Comparison of ENCODE assay signal across 8 mouse cellular contexts in the genomic region with DNA sequence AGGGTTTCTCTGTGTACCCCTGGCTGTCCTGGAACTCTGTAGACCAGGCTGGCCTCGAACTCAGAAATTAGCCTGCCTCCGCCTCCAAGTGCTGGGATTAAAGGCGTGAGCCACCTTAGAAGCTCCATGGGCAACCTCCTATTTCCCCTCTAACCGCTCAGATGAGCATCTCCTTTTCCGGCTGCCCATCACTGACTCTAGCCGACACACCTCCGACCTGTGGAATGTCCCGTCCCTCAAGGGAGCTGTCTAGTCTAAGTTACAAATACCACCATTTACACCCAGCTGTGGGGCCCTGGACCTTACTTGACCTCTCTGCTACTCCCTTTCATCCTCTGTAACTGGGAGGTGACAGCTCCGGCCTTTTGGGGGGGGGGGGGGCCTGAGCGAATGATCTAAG. TPM values are rescaled to one million over a fixed set of nuclear protein-coding genes. Genes with fewer than 3 reads are reported as not detected.
DNase-seq lines count a peak whose midpoint lies in the region; ATAC-seq and TF ChIP-seq lines count a peak whose summit lies in the region.

No protein-coding gene starts in this region.

- H3K27ac ChIP-seq in kidney, embryonic 14.5 days (ENCODE audit: low read depth, low read length), result peak overlapping the region; percentile 87
- H3K27ac ChIP-seq in forebrain, embryonic 11.5 days (ENCODE audit: low read depth, low read length), result no peak overlapping the region
- no peak overlapping the region; the same call in none of the 2 replicates for H3K27ac ChIP-seq in liver, embryonic 14.5 days

- ATAC-seq in kidney, embryonic 14.5 days (ENCODE audit: low FRiP score, low TSS enrichment), result no peak
- peak; percentile 44 for ATAC-seq in Patski
- ATAC-seq in forebrain, embryonic 11.5 days (replicated peaks; ENCODE audit: low FRiP score), result no peak
- ATAC-seq in liver, embryonic 14.5 days (ENCODE audit: insufficient read depth), result no peak

- no peaks in the 10 kb centered on the region for H3K27me3 ChIP-seq in kidney, embryonic 14.5 days (ENCODE audit: control insufficient read depth, insufficient read depth, low read length)
- H3K27me3 ChIP-seq in Patski, result no peaks in the 10 kb centered on the region
- no peaks in the 10 kb centered on the region for H3K27me3 ChIP-seq in forebrain, embryonic 11.5 days (ENCODE audit: control insufficient read depth, insufficient read depth, low read length)
- H3K27me3 ChIP-seq in liver, embryonic 14.5 days (ENCODE audit: control insufficient read depth, insufficient read depth, low read length), result no peaks in the 10 kb centered on the region

- no peak for TF ChIP-seq EP300 in liver, embryonic 14.5 days (IDR thresholded peaks at IDR 0.05; ENCODE audit: low read depth)

- H3K9me3 ChIP-seq in kidney, embryonic 14.5 days (ENCODE audit: control insufficient read depth, low read length), result no peaks in the 10 kb centered on the region
- no peaks in the 10 kb centered on the region for H3K9me3 ChIP-seq in forebrain, embryonic 11.5 days (ENCODE audit: control insufficient read depth, low read length)
- H3K9me3 ChIP-seq in liver, embryonic 14.5 days (ENCODE audit: control insufficient read depth, low read length), result no peaks in the 10 kb centered on the region

- peak overlapping the region; percentile 82 for H3K4me2 ChIP-seq in kidney, embryonic 14.5 days (replicated peaks; ENCODE audit: low read depth, low read length)
- peak overlapping the region; percentile 89 for H3K4me2 ChIP-seq in forebrain, embryonic 11.5 days (ENCODE audit: low read depth, low read length, severe bottlenecking)
- peak overlapping the region; percentile 71 for H3K4me2 ChIP-seq in liver, embryonic 14.5 days (ENCODE audit: low read depth)

- intact Hi-C loops in left cerebral cortex, postnatal 14 days (cut with DNase I), result no loop called here

- H3K4me1 ChIP-seq in kidney, embryonic 14.5 days (ENCODE audit: control insufficient read depth, insufficient read depth, low read length), result peaks cover 10% of the 10 kb centered on the region
- peaks cover 6% of the 10 kb centered on the region for H3K4me1 ChIP-seq in forebrain, embryonic 11.5 days (replicated peaks; ENCODE audit: control insufficient read depth, insufficient read depth, low read length)
- H3K4me1 ChIP-seq in liver, embryonic 14.5 days (replicated peaks; ENCODE audit: control insufficient read depth in 2 of 2, insufficient read depth in 2 of 2, low read length in 1 of 2), result peaks cover 5 to 12% of the 10 kb centered on the region in 2 experiments

- WGBS in kidney, embryonic 14.5 days, result 1% methylated on average over 10 of the region's 10 CpGs
- WGBS in forebrain, embryonic 11.5 days, result 9% methylated on average over 10 of the region's 10 CpGs
- WGBS in liver, embryonic 14.5 days (ENCODE audit: insufficient replicate concordance), result 3% methylated on average over 10 of the region's 10 CpGs

- peak overlapping the region; percentile 84 for H3K9ac ChIP-seq in kidney, embryonic 14.5 days (ENCODE audit: low read depth, low read length)
- peak overlapping the region; percentile 74 for H3K9ac ChIP-seq in forebrain, embryonic 11.5 days (ENCODE audit: low read length)
- peak overlapping the region; percentile 57 for H3K9ac ChIP-seq in liver, embryonic 14.5 days (replicated peaks)

- DNase-seq in kidney, postnatal 25 days, result no peak
- DNase-seq in Patski (ENCODE audit: low read depth, low spot score), result no peak
- DNase-seq in forebrain, embryonic 11.5 days (ENCODE audit: low spot score), result no peak
- no peak for DNase-seq in liver, embryonic 14.5 days (ENCODE audit: low read depth in 3 of 3, low spot score in 3 of 3)
- no peak for DNase-seq in left cerebral cortex, postnatal 14 days (ENCODE audit: low spot score in 2 of 2)
- DNase-seq in layer of hippocampus, postnatal 10 days (ENCODE audit: low spot score in 2 of 2), result no peak
- no peak for DNase-seq in thymus, adult 18-20 months

- CTCF ChIA-PET in Patski (lab: Charles Lee), result interaction anchor here (1.5 kb wide), 2 partner anchors 14 to 26 kb away, joined by 3 read pairs; no protein-coding TSS in a partner anchor

- POLR2A ChIA-PET in Patski (lab: Charles Lee), result interaction anchor here (1.0 to 1.3 kb wide), 2 partner anchors 11 to 77 kb away, joined by 3 read pairs; no protein-coding TSS in a partner anchor

- H3K4me3 ChIP-seq in kidney, embryonic 14.5 days (ENCODE audit: low read length), result peak overlapping the region; percentile 91
- peak overlapping the region; percentile 75 for H3K4me3 ChIP-seq in forebrain, embryonic 11.5 days (ENCODE audit: low read depth, low read length)
- H3K4me3 ChIP-seq in liver, embryonic 14.5 days (ENCODE audit: insufficient read depth in 1 of 2, low read depth in 2 of 2, low read length in 2 of 2), result peak overlapping the region; percentile 79 to 92

- peaks cover 11% of the 10 kb centered on the region; the same call in 1 of the 2 replicates for H3K36me3 ChIP-seq in kidney, embryonic 14.5 days (ENCODE audit: control insufficient read depth, insufficient read depth, low read length)
- H3K36me3 ChIP-seq in forebrain, embryonic 11.5 days (ENCODE audit: control insufficient read depth, insufficient read depth, low read length), result no peaks in the 10 kb centered on the region
- H3K36me3 ChIP-seq in liver, embryonic 14.5 days (replicated peaks; ENCODE audit: control insufficient read depth, insufficient read depth, low read depth), result no peaks in the 10 kb centered on the region

- no peak for TF ChIP-seq CTCF in Patski (IDR thresholded peaks at IDR 0.05)
- no peak for TF ChIP-seq CTCF in liver, embryonic 14.5 days (IDR thresholded peaks at IDR 0.05; ENCODE audit: low read depth)

- in situ Hi-C loops in Patski (cut with MboI; ENCODE audit: low pct_unique_long_range_greater_than_20kb), result no loop called here

RNA-seq across cellular contexts. Expression of a gene that starts 0.9 kb away (rescaled TPM):
- polyA plus RNA-seq in kidney, embryonic 14.5 days (2014; fragmentation: Nextera tagmentation; extraction: Ambion mirVana), result 28.9 and 35.2 TPM in 2 replicates
- polyA plus RNA-seq in Patski (2021), result 44.6 TPM
- polyA plus RNA-seq in forebrain, embryonic 11.5 days (2014; fragmentation: Nextera tagmentation; extraction: Ambion mirVana), result 29.1 and 34.7 TPM in 2 replicates
- polyA plus RNA-seq in liver, embryonic 14.5 days (2012; rRNA removed), result 6.5 and 8.4 TPM in 2 replicates
- 11.1 and 11.2 TPM in 2 replicates for polyA plus RNA-seq in liver, embryonic 14.5 days (2014; fragmentation: Nextera tagmentation; extraction: Ambion mirVana)
- 10 to 100 TPM; 15.7 to 16.0 TPM for total RNA-seq in left cerebral cortex, postnatal 14 days (2021)
- 10 to 100 TPM; 18.0 to 20.8 TPM for total RNA-seq in layer of hippocampus, postnatal 10 days (2021)

RNA-seq across cellular contexts. Expression of a gene that starts 8.1 kb away (rescaled TPM):
- 5.8 and 9.2 TPM in 2 replicates for polyA plus RNA-seq in kidney, embryonic 14.5 days (2014; fragmentation: Nextera tagmentation; extraction: Ambion mirVana)
- 11.1 TPM for polyA plus RNA-seq in Patski (2021)
- 8.4 and 9.8 TPM in 2 replicates for polyA plus RNA-seq in forebrain, embryonic 11.5 days (2014; fragmentation: Nextera tagmentation; extraction: Ambion mirVana)
- 2.0 TPM in 2 replicates for polyA plus RNA-seq in liver, embryonic 14.5 days (2012; rRNA removed)
- polyA plus RNA-seq in liver, embryonic 14.5 days (2014; fragmentation: Nextera tagmentation; extraction: Ambion mirVana), result 1.1 and 1.2 TPM in 2 replicates
- 10 to 100 TPM; 14.5 to 15.4 TPM for total RNA-seq in left cerebral cortex, postnatal 14 days (2021)
- 10 to 100 TPM; 13.1 to 14.7 TPM for total RNA-seq in layer of hippocampus, postnatal 10 days (2021)

RNA-seq across cellular contexts. Expression of a gene that starts 53.7 kb away (rescaled TPM):
- 2.6 and 2.9 TPM in 2 replicates for polyA plus RNA-seq in kidney, embryonic 14.5 days (2014; fragmentation: Nextera tagmentation; extraction: Ambion mirVana)
- 0.08 TPM for polyA plus RNA-seq in Patski (2021)
- polyA plus RNA-seq in forebrain, embryonic 11.5 days (2014; fragmentation: Nextera tagmentation; extraction: Ambion mirVana), result 1.3 and 3.0 TPM in 2 replicates
- 7.7 and 9.8 TPM in 2 replicates for polyA plus RNA-seq in liver, embryonic 14.5 days (2012; rRNA removed)
- 9.8 and 11.1 TPM in 2 replicates for polyA plus RNA-seq in liver, embryonic 14.5 days (2014; fragmentation: Nextera tagmentation; extraction: Ambion mirVana)
- 1 to 10 TPM; 6.7 to 9.2 TPM for total RNA-seq in left cerebral cortex, postnatal 14 days (2021)
- 1 to 10 TPM; 5.5 to 5.9 TPM for total RNA-seq in layer of hippocampus, postnatal 10 days (2021)
